Mouse (Mus musculus) liver, embryonic 14.5 days (tissue): ENCODE data around the gene Zfp710. TPM values are rescaled to one million over a fixed set of nuclear protein-coding genes. Genes with fewer than 3 reads are reported as not detected.
A peak's percentile ranks its signal among the peaks of the same experiment; 100 is the strongest.

Source experiments
- ATAC-seq: fragments of 200-750 bp; cut with Nextera tagmentation; 2 replicates; pipeline ENCODE4 v1.8.0; 2017; ENCODE audit warnings: moderate number of reproducible peaks, mild to moderate bottlenecking, moderate library complexity; ENCODE audit not compliant: insufficient read depth
- DNase-seq, 3 experiments: peaks; one replicate each; pipeline ENCODE4 v3.0.0-alpha.2; 2012 to 2013; ENCODE audit warnings: low read depth in 3 of 3, low spot score in 3 of 3
- H3K27ac ChIP-seq: fragments of 300-500 bp; sonication (generic); 2 replicates; pipeline ENCODE4 v1.5.1; 2014; ENCODE audit warnings: moderate library complexity, mild to moderate bottlenecking, control low read depth, inconsistent platforms
- H3K27me3 ChIP-seq: fragments of 300-500 bp; sonication (generic); 2 replicates; pipeline ENCODE4 v1.6.1; 2014; ENCODE audit warnings: mild to moderate bottlenecking, low read length, moderate library complexity; ENCODE audit not compliant: control insufficient read depth, insufficient read depth
- H3K36me3 ChIP-seq: fragments of 300-500 bp; sonication (generic); replicated peaks from 2 replicates; pipeline ENCODE4 v1.6.1; 2014; ENCODE audit warnings: low read depth; ENCODE audit not compliant: control insufficient read depth, insufficient read depth
- H3K4me1 ChIP-seq, 2 experiments: fragments of 200-500 bp in 1 of 2; fragments of 300-500 bp in 1 of 2; sonication (generic) in 1 of 2; replicated peaks; 2 replicates each; pipeline ENCODE4 v1.6.1; 2012 to 2014; ENCODE audit warnings: antibody characterized with exemption in 1 of 2, inconsistent platforms in 1 of 2, low read length in 1 of 2; ENCODE audit not compliant: control insufficient read depth in 2 of 2, insufficient read depth in 2 of 2
- H3K4me2 ChIP-seq: fragments of 300-500 bp; sonication (generic); 2 replicates; pipeline ENCODE4 v1.6.1; 2014; ENCODE audit warnings: low read depth, mild to moderate bottlenecking, control low read depth, moderate library complexity
- H3K4me3 ChIP-seq, 2 experiments: fragments of 200-500 bp in 1 of 2; fragments of 300-500 bp in 1 of 2; sonication (generic) in 1 of 2; 2 replicates each; pipeline ENCODE4 v1.5.1; 2012 to 2014; ENCODE audit warnings: low read depth in 2 of 2, low read length in 2 of 2, mild to moderate bottlenecking in 2 of 2, control low read depth in 1 of 2, inconsistent platforms in 1 of 2, moderate library complexity in 1 of 2; ENCODE audit not compliant: insufficient read depth in 1 of 2
- H3K9ac ChIP-seq: fragments of 300-500 bp; sonication (generic); replicated peaks from 2 replicates; pipeline ENCODE4 v1.6.1; 2014; ENCODE audit warnings: mild to moderate bottlenecking, control low read depth, moderate library complexity
- H3K9me3 ChIP-seq: fragments of 300-500 bp; sonication (generic); 2 replicates; pipeline ENCODE4 v1.6.1; 2016; ENCODE audit warnings: low read length, mixed read lengths; ENCODE audit not compliant: control insufficient read depth
- CTCF ChIP-seq: IDR thresholded peaks from 2 replicates; pipeline ENCODE4 v1.5.1; 2016; ENCODE audit warnings: antibody characterized with exemption, low read depth, control low read depth
- EP300 ChIP-seq: IDR thresholded peaks from 2 replicates; pipeline ENCODE4 v1.6.1; 2016; ENCODE audit warnings: antibody characterized with exemption, low read depth
- WGBS: fragments of 180-500 bp; shearing (Covaris S2); extraction: QIAGEN DNeasy Blood & Tissue Kit; methylation state at CpG from one replicate; pipeline ENCODE4 v1.1.7; 2014; ENCODE audit not compliant: insufficient replicate concordance; 5-methylcytosine and 5-hydroxymethylcytosine counted together
- polyA plus RNA-seq, 2 experiments: library from polyadenylated mRNA; depleted of rRNA in 1 of 2; stranded (reverse) in 1 of 2; unstranded in 1 of 2; fragments of >200 nt; fragmentation: Nextera tagmentation in 1 of 2; extraction: Ambion mirVana in 1 of 2; gene quantifications; 2 replicates each; pipeline versions ENCODE4 v1.2.1 to v1.2.3; 2012 to 2014

Gene Zfp710
- polyA plus RNA-seq, 2 experiments = 3.7 to 5.9 TPM

GRCm38 (mm10) chr7:80057781-80058180, 33.2 kb downstream of the Zfp710 start:
- DNase-seq (no peak), ATAC-seq (0 out of 2 replicates have a peak, but pooled peaks have one; percentile 22)
- H3K4me2 ChIP-seq = peak overlapping the region; percentile 14; the same call in 1 of the 2 replicates

GRCm38 (mm10) chr7:80058405-80059063, 33.9 kb downstream of the Zfp710 start:
- TF ChIP-seq EP300 = no peak
- no peak for TF ChIP-seq CTCF
- 42% methylated on average over 4 of the region's 4 CpGs for WGBS
- ATAC-seq = no peak
- H3K4me3 ChIP-seq = no peak overlapping the region
- DNase-seq = no peak
- H3K9me3 ChIP-seq = no peaks in the 10 kb centered on the region
- H3K9ac ChIP-seq = no peak overlapping the region
- no peaks in the 10 kb centered on the region for H3K27me3 ChIP-seq
- H3K4me1 ChIP-seq = peaks cover 4 to 27% of the 10 kb centered on the region in 2 experiments; a peak in 2 of 4 replicates
- H3K27ac ChIP-seq = peak overlapping the region; percentile 18
- H3K4me2 ChIP-seq = peak overlapping the region; percentile 6; the same call in 1 of the 2 replicates
- no peaks in the 10 kb centered on the region for H3K36me3 ChIP-seq

More at GRCm38 (mm10) chr7:80057781-80058180, 33.2 kb downstream of the Zfp710 start:
- Histone ChIP-seq H3K4me1 (peaks cover 4 to 27% of the 10 kb centered on the region in 2 experiments; a peak in 2 of 4 replicates), H3K27me3 (no peaks in the 10 kb centered on the region), H3K9ac (no peak overlapping the region), H3K36me3 (no peaks in the 10 kb centered on the region), H3K27ac (peak overlapping the region; percentile 31; the same call in 1 of the 2 replicates), H3K9me3 (no peaks in the 10 kb centered on the region), H3K4me3 (no peak overlapping the region)
- 47% methylated on average over 14 of the region's 14 CpGs for WGBS
- TF ChIP-seq CTCF (no peak), EP300 (no peak)

GRCm38 (mm10) chr7:80059064-80059838, 34.6 kb downstream of the Zfp710 start:
- Histone ChIP-seq H3K9me3 (no peaks in the 10 kb centered on the region), H3K27me3 (no peaks in the 10 kb centered on the region), H3K4me2 (no peak overlapping the region), H3K27ac (no peak overlapping the region), H3K36me3 (no peaks in the 10 kb centered on the region), H3K4me1 (peaks cover 4 to 27% of the 10 kb centered on the region in 2 experiments; a peak in 2 of 4 replicates), H3K4me3 (no peak overlapping the region), H3K9ac (no peak overlapping the region)
- WGBS = 34% methylated on average over 13 of the region's 13 CpGs
- ATAC-seq (no peak), DNase-seq (no peak)
- TF ChIP-seq CTCF = no peak
- no peak for TF ChIP-seq EP300

GRCm38 (mm10) chr7:80060012-80060778, 35.6 kb downstream of the Zfp710 start:
- Histone ChIP-seq H3K36me3 (no peaks in the 10 kb centered on the region), H3K9me3 (no peaks in the 10 kb centered on the region), H3K27ac (no peak overlapping the region), H3K9ac (no peak overlapping the region), H3K27me3 (no peaks in the 10 kb centered on the region), H3K4me2 (no peak overlapping the region), H3K4me1 (peaks cover 4 to 31% of the 10 kb centered on the region in 2 experiments; a peak in 2 of 4 replicates), H3K4me3 (no peak overlapping the region)
- DNase-seq (no peak), ATAC-seq (no peak)
- no peak for TF ChIP-seq CTCF
- TF ChIP-seq EP300 = no peak
- 58% methylated on average over 10 of the region's 10 CpGs for WGBS
